Mouse (Mus musculus): Measurements from ENCODE around the gene Olfr586. TPM values are rescaled to one million over a fixed set of nuclear protein-coding genes. Genes with fewer than 3 reads are reported as not detected.

The Olfr586 gene
- total RNA-seq (2023): not detected

DNA sequence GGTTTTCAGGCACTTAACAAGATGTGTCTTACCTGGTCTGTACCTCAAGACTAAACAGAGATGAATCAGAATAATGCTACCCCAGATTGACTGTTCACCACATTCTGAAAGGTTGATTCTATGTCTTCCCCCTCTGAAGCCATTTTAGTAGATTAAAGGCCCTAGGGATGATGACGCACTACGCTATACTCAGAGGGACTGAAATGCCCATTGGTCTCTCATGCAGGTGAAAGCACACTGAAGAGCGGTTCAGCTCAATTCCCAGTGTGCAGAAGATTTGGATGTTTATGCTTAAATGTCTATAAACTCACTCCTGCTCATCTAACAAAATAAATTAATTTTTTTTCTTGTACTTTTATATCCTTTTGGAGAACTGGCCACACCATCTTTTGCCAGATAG lies at the start of gene Olfr586:
Gene Olfr586, minus strand, starts transcription at position 101 of the 400 bp plus-strand sequence.

DNA sequence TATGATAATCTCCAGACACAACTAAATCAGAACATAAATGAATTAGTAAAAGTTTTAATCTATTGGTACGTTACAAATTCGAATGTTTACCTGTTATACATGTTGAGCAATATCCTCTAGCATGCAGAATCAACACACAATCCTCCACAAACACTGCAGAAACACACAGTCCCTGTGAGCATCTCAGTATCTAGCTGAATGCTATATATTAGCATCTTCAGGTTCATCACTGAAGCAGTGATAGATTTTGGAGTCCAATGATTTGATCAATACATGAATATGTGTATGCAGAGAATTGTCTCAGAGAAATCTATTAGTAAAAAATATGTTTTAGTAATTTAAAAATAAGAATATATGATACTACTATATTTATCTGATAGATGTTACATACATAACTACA lies 30.8 kb upstream of the Olfr586 start, which contains the start of gene Olfr589:
Gene Olfr589, minus strand, starts transcription at position 101 of the 400 bp plus-strand sequence.

DNA sequence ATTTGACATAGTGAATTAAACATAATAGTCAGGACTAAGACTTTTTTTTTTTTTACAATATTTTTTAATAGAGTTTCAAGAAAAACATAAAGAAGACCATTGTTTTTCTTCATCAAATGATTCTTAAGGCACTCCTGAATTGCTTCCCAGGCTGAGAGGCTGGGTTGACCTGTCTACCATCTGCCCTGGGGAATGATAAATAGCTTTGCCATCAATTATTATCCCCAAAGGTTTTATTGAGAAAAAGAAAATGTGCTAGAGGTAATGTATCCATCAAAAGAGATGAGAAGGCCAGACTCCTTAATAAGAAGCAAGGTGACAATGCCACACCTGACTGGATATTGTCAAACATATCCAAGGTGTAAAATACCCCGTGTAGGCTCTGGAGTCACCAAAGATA lies 15.1 kb upstream of the Olfr586 start, which contains the start of gene Olfr588-ps1:
Gene Olfr588-ps1, plus strand, starts transcription at position 301 of the 400 bp plus-strand sequence.

DNA sequence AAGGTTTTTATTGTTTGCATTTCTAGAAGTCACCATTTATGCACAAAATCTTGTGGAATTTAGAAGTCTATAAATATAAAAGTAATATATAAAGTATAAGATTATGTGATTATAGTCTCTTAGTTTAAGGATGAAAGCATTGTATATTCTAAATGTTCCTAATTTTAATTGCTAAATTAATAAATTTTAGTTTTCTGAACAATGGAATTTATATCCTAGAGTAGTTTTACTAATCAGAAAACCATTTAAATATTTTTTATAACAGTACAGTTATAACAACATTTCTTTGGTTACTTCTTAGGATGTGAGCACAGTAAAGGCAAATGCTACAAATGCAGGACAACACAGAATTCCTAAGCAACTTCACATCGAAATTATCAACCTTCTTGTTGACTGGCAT lies 28.0 kb downstream of the Olfr586 start, which contains the start of gene Olfr585:
Gene Olfr585, plus strand, starts transcription at position 301 of the 400 bp plus-strand sequence.

DNA sequence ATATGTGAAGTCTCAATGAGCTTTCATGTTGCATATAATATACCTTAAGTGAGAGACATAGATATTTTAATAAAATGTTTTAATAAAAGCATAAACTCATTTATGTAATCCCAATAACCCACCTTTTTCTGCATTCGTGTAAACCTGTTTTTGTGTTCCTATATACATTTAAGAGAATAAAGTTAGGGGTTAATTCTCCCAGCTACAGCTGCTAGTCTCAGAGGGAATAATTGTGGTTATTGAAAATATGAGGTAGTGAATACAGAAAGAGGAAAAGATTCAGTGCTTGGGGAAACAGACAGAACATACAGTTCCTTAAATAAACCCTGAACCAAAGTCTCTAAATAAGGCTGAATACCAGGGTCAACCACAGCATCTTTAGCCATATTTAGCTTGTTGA lies 43.9 kb downstream of the Olfr586 start, which contains the start of gene Olfr584:
Gene Olfr584, plus strand, starts transcription at position 301 of the 400 bp plus-strand sequence.

Other genes with a start within 250 kb of the Olfr586 start
- not detected for gene Olfr568, start 248.5 kb downstream of the Olfr586 start, total RNA-seq (2023)
- not detected for gene Olfr569, start 234.8 kb downstream of the Olfr586 start, total RNA-seq (2023)
- gene Olfr570, start 231.1 kb downstream of the Olfr586 start, total RNA-seq (2023): not detected
- not detected for gene Olfr571, start 208.1 kb downstream of the Olfr586 start, total RNA-seq (2023)
- gene Olfr572, start 201.2 kb downstream of the Olfr586 start, total RNA-seq (2023): not detected
- gene Olfr573-ps1, start 183.1 kb downstream of the Olfr586 start, total RNA-seq (2023): not detected
- not detected for gene Olfr574, start 177.2 kb downstream of the Olfr586 start, total RNA-seq (2023)
- not detected for gene Olfr575, start 166.9 kb downstream of the Olfr586 start, total RNA-seq (2023)
- gene Olfr576, start 163.0 kb downstream of the Olfr586 start, total RNA-seq (2023): not detected
- not detected for gene Olfr577, start 149.7 kb downstream of the Olfr586 start, total RNA-seq (2023)
- gene Olfr578, start 136.3 kb downstream of the Olfr586 start, total RNA-seq (2023): not detected
- not detected for gene Olfr582, start 87.6 kb downstream of the Olfr586 start, total RNA-seq (2023)
- gene Olfr583, start 74.3 kb downstream of the Olfr586 start, total RNA-seq (2023): not detected
- gene Olfr584, start 43.8 kb downstream of the Olfr586 start, total RNA-seq (2023): not detected
- gene Olfr585, start 27.9 kb downstream of the Olfr586 start, total RNA-seq (2023): not detected
- not detected for gene Olfr588-ps1, start 15.2 kb upstream of the Olfr586 start, total RNA-seq (2023)
- gene Olfr589, start 30.7 kb upstream of the Olfr586 start, total RNA-seq (2023): not detected
- not detected for gene Olfr591, start 52.7 kb upstream of the Olfr586 start, total RNA-seq (2023)
- not detected for gene Olfr592, start 59.2 kb upstream of the Olfr586 start, total RNA-seq (2023)
- gene Olfr593, start 86.2 kb upstream of the Olfr586 start, total RNA-seq (2023): not detected
- gene Olfr594, start 91.4 kb upstream of the Olfr586 start, total RNA-seq (2023): not detected
- not detected for gene Usp17ld, start 126.9 kb upstream of the Olfr586 start, total RNA-seq (2023)
- not detected for gene Olfr596, start 180.0 kb upstream of the Olfr586 start, total RNA-seq (2023)
- gene Olfr597, start 190.7 kb upstream of the Olfr586 start, total RNA-seq (2023): not detected
- not detected for gene Olfr598, start 197.9 kb upstream of the Olfr586 start, total RNA-seq (2023)
- gene Olfr599, start 210.3 kb upstream of the Olfr586 start, total RNA-seq (2023): not detected
- gene Olfr600, start 224.0 kb upstream of the Olfr586 start, total RNA-seq (2023): not detected
- gene Olfr601, start 237.0 kb upstream of the Olfr586 start, total RNA-seq (2023): not detected

Measured in monocyte, adult 59 days (primary cell).